Mouse (Mus musculus) left cerebral cortex, adult 6 months (tissue): ENCODE results near the gene Pusl1. TPM values are rescaled to one million over a fixed set of nuclear protein-coding genes. Genes with fewer than 3 reads are reported as not detected.

ENCODE experiments used
- long read RNA-seq, 2 experiments: library from polyadenylated mRNA; unstranded; transcript quantifications; one replicate each; pipeline ENCODE4 v2.0.0; 2019 to 2020
- polyA plus RNA-seq: library from polyadenylated mRNA; unstranded; fragments of <200 nt; fragmentation: Nextera tagmentation; gene quantifications from 2 replicates; pipeline ENCODE4 v1.2.3, GENCODE M21; 2021

Pusl1 gene
- 54.5 and 56.4 TPM in 2 replicates for polyA plus RNA-seq
- long read RNA-seq, experiment 1, transcript Pusl1-201 (8 exons, 1,243 nt), result major isoform, 5 of 157 reads
- long read RNA-seq, experiment 1, partial matches to known transcripts, result 76 of 157 reads
- long read RNA-seq, experiment 1, other reads (novel, unspliced or antisense), result 74 of 157 reads
- long read RNA-seq, experiment 2, transcript Pusl1-201 (8 exons, 1,243 nt), result major isoform, 6 of 44 reads
- long read RNA-seq, experiment 2, partial matches to known transcripts, result 17 of 44 reads
- long read RNA-seq, experiment 2, other reads (novel, unspliced or antisense), result 21 of 44 reads

GRCm38 (mm10) chr4:155891551-155892001 lies at the start of gene Pusl1, which contains the start of gene Acap3:
Pusl1 (minus strand) TSS chr4:155891781.
Acap3 (plus strand) TSS chr4:155891822.

DNA sequence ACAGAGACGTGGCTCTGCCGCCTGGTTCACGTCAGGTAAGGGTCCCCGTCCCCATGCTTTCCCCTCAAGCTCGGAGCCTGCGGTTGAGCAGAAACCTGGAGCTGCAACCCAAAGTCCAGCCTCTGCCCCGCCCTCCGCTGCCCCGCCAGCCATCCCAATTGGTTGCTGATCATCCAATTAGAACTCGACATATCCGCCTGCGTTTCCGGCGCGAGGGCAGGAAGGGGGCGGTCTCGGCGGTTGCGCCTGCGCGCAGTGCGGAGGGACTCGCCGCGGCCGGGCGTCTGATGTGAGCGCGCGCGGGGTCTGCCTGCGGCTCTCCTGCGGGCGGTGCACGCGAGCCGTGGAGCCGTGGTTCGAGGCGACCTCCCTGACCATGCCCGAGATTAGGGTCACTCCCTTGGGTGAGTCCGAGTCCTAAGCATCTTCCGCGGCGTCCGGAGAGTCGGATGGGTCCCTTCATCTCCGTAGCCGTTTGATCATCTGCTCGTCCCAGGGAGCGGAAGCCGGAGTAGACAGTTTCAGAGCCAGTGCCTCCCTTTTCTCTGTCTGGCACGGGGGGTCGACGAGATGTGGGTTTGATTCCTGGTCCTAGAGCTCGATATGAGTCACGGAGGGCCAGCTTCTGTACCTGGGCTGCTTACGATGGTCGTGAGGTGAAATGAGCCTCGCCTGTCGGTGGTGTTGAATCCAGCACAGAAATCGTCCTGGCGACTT lies 22.1 kb downstream of the Pusl1 start, which contains the start of the genes Cptp and Ints11:
Gene Cptp (minus strand): TSS at position 124 of the 717 bp plus-strand sequence.
Gene Ints11 (plus strand): TSS at position 230 of the 717 bp plus-strand sequence.

DNA sequence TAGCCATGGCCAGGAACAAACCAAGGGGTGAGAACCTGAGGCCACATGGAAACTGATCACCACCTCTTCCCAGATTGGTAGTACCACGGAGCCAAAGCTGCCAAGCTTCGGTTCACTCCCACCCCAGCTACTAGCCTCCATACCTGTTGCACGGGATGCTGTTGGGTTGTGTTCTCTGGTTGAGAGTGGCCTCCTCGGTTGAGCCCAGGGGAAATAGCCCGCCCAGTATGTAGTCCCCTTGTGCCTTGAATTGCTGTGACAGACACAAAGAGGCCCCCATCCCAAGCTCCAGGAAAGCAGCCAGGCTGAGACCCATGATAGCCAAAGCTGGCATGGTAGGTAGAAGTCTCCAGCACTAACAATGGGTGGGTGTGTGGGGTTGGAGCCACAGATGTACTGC lies 28.6 kb downstream of the Pusl1 start, which contains the start of gene Tas1r3:
Gene Tas1r3 (minus strand): TSS at position 362 of the 400 bp plus-strand sequence.

DNA sequence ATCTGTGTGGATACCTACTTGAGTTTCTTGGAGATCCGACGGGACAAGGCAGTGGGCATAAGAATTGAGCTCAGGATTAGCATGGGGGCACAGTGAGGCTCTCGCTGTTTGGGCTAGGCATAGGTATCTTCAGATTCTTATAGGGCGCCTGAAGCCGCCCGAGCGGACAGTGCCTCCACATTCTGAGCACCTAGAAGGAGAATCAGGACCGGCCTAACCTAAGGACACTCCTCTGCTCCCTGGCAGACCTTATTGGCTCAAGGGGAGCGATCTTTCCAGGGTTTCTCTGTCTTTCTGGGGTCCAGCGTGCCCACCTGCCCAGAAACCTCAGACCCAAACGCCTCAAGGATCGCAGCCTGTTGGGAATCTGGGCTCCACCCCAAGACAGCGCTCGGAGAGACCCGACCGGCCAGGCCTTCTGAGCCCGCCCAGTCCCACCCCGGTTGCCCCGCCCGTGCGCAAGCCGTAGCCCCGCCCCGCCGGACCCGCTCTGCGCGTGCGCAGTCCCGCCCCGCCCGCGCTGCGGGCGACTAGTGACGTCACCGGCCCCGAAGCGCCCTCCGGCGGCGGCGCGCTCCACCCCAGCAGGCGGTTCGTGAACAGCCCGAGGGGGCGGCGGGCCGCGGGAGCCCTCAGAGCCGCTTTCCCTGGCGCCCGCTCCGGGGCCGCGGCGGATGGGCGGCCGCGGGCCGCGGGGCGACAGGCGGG lies 44.6 kb downstream of the Pusl1 start, which contains the start of gene Dvl1:
Gene Dvl1 (plus strand): TSS at position 532 of the 708 bp plus-strand sequence.

DNA sequence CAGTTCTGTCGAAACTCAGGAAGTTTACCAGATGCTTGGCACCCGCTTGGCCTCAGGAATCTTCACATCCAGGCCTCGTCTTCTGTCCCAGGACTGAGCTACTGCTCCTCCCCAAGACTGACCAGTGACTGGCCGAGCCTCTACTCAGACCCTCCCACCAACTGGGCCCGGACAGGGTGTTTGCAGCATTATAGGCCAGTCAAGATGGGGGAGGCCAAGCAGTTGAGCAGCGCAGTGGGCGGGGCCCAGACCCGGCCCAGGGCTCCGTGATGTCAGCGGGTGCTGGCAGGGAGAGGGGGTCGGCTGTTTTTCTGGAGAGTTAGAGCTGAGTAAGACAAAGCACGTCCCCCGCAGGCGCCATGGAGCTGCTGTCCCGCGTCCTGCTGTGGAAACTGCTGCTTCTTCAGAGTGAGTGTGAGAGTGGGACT lies 52.1 kb downstream of the Pusl1 start, which contains the start of gene Mxra8:
Gene Mxra8 (plus strand): TSS at position 198 of the 428 bp plus-strand sequence.

Other genes starting within 250 kb of the Pusl1 start
- gene Gm10563, start 246.4 kb downstream of the Pusl1 start, polyA plus RNA-seq, result not detected in 2 replicates
- 0.69 and 1.4 TPM in 2 replicates for gene Mmp23, start 238.4 kb downstream of the Pusl1 start, polyA plus RNA-seq
- 19.7 and 26.1 TPM in 2 replicates for gene Mib2, start 222.6 kb downstream of the Pusl1 start, polyA plus RNA-seq
- 11.4 and 23.4 TPM in 2 replicates for gene Fndc10, start 197.4 kb downstream of the Pusl1 start, polyA plus RNA-seq
- 228 and 240 TPM in 2 replicates for gene Ssu72, start 187.0 kb downstream of the Pusl1 start, polyA plus RNA-seq
- gene Tmem240, start 157.0 kb downstream of the Pusl1 start, polyA plus RNA-seq, result 3.6 and 7.2 TPM in 2 replicates
- gene Atad3a, start 130.7 kb downstream of the Pusl1 start, polyA plus RNA-seq, result 25.7 TPM in 2 replicates
- gene Vwa1, start 117.1 kb downstream of the Pusl1 start, polyA plus RNA-seq, result 15.1 and 16.2 TPM in 2 replicates
- 10.4 and 10.7 TPM in 2 replicates for gene Tmem88b, start 105.9 kb downstream of the Pusl1 start, polyA plus RNA-seq
- gene Ankrd65, start 101.3 kb downstream of the Pusl1 start, polyA plus RNA-seq, result not detected in 2 replicates
- gene Mrpl20, start 88.9 kb downstream of the Pusl1 start, polyA plus RNA-seq, result 391 and 409 TPM in 2 replicates
- gene Ccnl2, start 79.3 kb downstream of the Pusl1 start, polyA plus RNA-seq, result 19.6 and 23.2 TPM in 2 replicates
- 248 and 249 TPM in 2 replicates for gene Aurkaip1, start 60.5 kb downstream of the Pusl1 start, polyA plus RNA-seq
- 5.9 and 6.5 TPM in 2 replicates for gene Mxra8, start 52.1 kb downstream of the Pusl1 start, polyA plus RNA-seq
- gene Dvl1, start 44.4 kb downstream of the Pusl1 start, polyA plus RNA-seq, result 5.4 and 6.3 TPM in 2 replicates
- 0.12 and 0.13 TPM in 2 replicates for gene Tas1r3, start 28.4 kb downstream of the Pusl1 start, polyA plus RNA-seq
- 13.1 and 21.5 TPM in 2 replicates for gene Cptp, start 22.3 kb downstream of the Pusl1 start, polyA plus RNA-seq
- gene Ints11, start 22.2 kb downstream of the Pusl1 start, polyA plus RNA-seq, result 31.0 and 41.2 TPM in 2 replicates
- 19.6 and 35.6 TPM in 2 replicates for gene Acap3, start within 50 bp of the Pusl1 start, polyA plus RNA-seq
- 30.5 and 85.4 TPM in 2 replicates for gene Ube2j2, start 52.0 kb upstream of the Pusl1 start, polyA plus RNA-seq
- gene C1qtnf12, start 70.5 kb upstream of the Pusl1 start, polyA plus RNA-seq, result 32.4 and 35.5 TPM in 2 replicates
- gene B3galt6, start 100.9 kb upstream of the Pusl1 start, polyA plus RNA-seq, result 21.1 and 25.1 TPM in 2 replicates
- 147 and 170 TPM in 2 replicates for gene Sdf4, start 101.1 kb upstream of the Pusl1 start, polyA plus RNA-seq
- gene Tnfrsf4, start 122.1 kb upstream of the Pusl1 start, polyA plus RNA-seq, result 0.29 and 0.39 TPM in 2 replicates
- 0.38 and 0.67 TPM in 2 replicates for gene Tnfrsf18, start 134.4 kb upstream of the Pusl1 start, polyA plus RNA-seq
- gene Ttll10, start 167.6 kb upstream of the Pusl1 start, polyA plus RNA-seq, result not detected in 2 replicates
- 5.7 and 8.9 TPM in 2 replicates for gene 9430015G10Rik, start 218.2 kb upstream of the Pusl1 start, polyA plus RNA-seq
- 0.06 and 0.13 TPM in 2 replicates for gene Rnf223, start 238.7 kb upstream of the Pusl1 start, polyA plus RNA-seq